Mouse (Mus musculus) kidney, adult 2 months (tissue): ENCODE measurements around the gene Senp6. TPM values are rescaled to one million over a fixed set of nuclear protein-coding genes. Genes with fewer than 3 reads are reported as not detected.

Experiments
- DNase-seq: peaks from one replicate; pipeline ENCODE4 v3.0.0; 2021
- H3K27ac ChIP-seq: fragments of 200-500 bp; 2 replicates; pipeline ENCODE4 v1.5.1; 2012; ENCODE audit warnings: low read depth, low read length, control low read depth, inconsistent platforms; ENCODE audit not compliant: insufficient read depth
- H3K27me3 ChIP-seq: fragments of 200-500 bp; replicated peaks from 2 replicates; pipeline ENCODE4 v1.6.1; 2012; ENCODE audit warnings: mild to moderate bottlenecking, moderate library complexity, low read length, inconsistent platforms; ENCODE audit not compliant: control insufficient read depth, insufficient read depth
- H3K36me3 ChIP-seq: fragments of 200-500 bp; 2 replicates; pipeline ENCODE4 v1.6.1; 2012; ENCODE audit warnings: mild to moderate bottlenecking, moderate library complexity, low read length, inconsistent platforms; ENCODE audit not compliant: control insufficient read depth, insufficient read depth
- H3K4me1 ChIP-seq: fragments of 200-500 bp; 2 replicates; pipeline ENCODE4 v1.6.1; 2011; ENCODE audit warnings: low read length; ENCODE audit not compliant: control insufficient read depth, insufficient read depth
- H3K4me3 ChIP-seq: fragments of 200-500 bp; 2 replicates; pipeline ENCODE4 v1.5.1; 2011; ENCODE audit warnings: mild to moderate bottlenecking, low read depth, low read length, control low read depth; ENCODE audit not compliant: insufficient read depth
- CTCF ChIP-seq: fragments of 200-500 bp; conservative IDR thresholded peaks from 2 replicates; pipeline ENCODE4 v1.5.1; 2011; ENCODE audit warnings: low read depth, mild to moderate bottlenecking, control low read depth, low read length, moderate library complexity, mixed read lengths; ENCODE audit not compliant: insufficient read depth, insufficient read length
- POLR2A ChIP-seq: fragments of 200-500 bp; IDR thresholded peaks from one replicate; pipeline ENCODE4 v1.6.1; 2011; ENCODE audit warnings: low read depth, low read length, control low read depth
- WGBS: fragments of 180-500 bp; shearing (Covaris S2); methylation state at CpG from one replicate; pipeline ENCODE4 v1.1.7; 2018; 5-methylcytosine and 5-hydroxymethylcytosine counted together
- polyA plus RNA-seq: library from polyadenylated mRNA; depleted of rRNA; stranded (reverse); fragments of >200 nt; gene quantifications from 2 replicates; pipeline ENCODE4 v1.2.3, GENCODE M21; 2012

Senp6 gene
- polyA plus RNA-seq, 1 experiment = 23.9 TPM

GRCm38 (mm10) chr9:80149594-80149993 is 82.9 kb downstream of the Senp6 start:
- 91% methylated on average over 5 of the region's 5 CpGs for WGBS
- H3K27me3 ChIP-seq = no peaks in the 10 kb centered on the region
- DNase-seq = no peak
- H3K27ac ChIP-seq = no peak overlapping the region
- H3K36me3 ChIP-seq = no peaks in the 10 kb centered on the region; the same call in 1 of the 2 replicates
- TF ChIP-seq CTCF (no peak), POLR2A (no peak)
- H3K4me1 ChIP-seq = no peaks in the 10 kb centered on the region; the same call in 1 of the 2 replicates
- H3K4me3 ChIP-seq = no peak overlapping the region

- peaks cover 22% of the 10 kb centered on the region for H3K4me1 ChIP-seq
- H3K36me3 ChIP-seq = no peaks in the 10 kb centered on the region
- no peak for TF ChIP-seq POLR2A
- TF ChIP-seq CTCF = no peak
- no peaks in the 10 kb centered on the region for H3K27me3 ChIP-seq
- DNase-seq = peak; percentile 85
- H3K27ac ChIP-seq = no peak overlapping the region
- H3K4me3 ChIP-seq = no peak overlapping the region
- whole genome bisulfite sequencing = 58% methylated on average over 5 of the region's 5 CpGs
Observed at GRCm38 (mm10) chr9:80155277-80155676, 88.6 kb downstream of the Senp6 start.

DNA sequence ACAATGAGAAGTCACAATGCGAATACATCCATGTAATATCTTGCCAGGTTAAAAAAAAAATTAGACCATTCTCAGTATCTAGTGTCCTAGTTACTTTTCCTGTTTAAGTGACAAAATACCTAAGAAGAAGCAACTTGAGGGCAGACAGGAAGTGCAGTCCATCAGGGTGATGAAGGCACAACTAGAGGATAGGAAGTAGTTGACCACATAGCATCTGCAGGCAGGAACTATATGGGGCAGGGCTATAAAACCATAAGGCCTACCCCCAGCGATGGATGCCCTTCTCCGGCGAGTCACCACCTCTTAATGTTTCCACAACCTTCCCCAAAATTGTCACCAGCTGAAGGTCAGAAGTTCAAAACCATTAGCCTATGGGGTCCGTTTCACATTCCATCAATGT is 90.1 kb downstream of the Senp6 start:
- Histone ChIP-seq H3K36me3 (no peaks in the 10 kb centered on the region), H3K4me3 (no peak overlapping the region), H3K4me1 (peaks cover 22% of the 10 kb centered on the region), H3K27me3 (no peaks in the 10 kb centered on the region), H3K27ac (no peak overlapping the region)
- DNase-seq = no peak
- TF ChIP-seq CTCF (no peak), POLR2A (no peak)
- 74% methylated on average over 5 of the region's 5 CpGs for WGBS

DNA sequence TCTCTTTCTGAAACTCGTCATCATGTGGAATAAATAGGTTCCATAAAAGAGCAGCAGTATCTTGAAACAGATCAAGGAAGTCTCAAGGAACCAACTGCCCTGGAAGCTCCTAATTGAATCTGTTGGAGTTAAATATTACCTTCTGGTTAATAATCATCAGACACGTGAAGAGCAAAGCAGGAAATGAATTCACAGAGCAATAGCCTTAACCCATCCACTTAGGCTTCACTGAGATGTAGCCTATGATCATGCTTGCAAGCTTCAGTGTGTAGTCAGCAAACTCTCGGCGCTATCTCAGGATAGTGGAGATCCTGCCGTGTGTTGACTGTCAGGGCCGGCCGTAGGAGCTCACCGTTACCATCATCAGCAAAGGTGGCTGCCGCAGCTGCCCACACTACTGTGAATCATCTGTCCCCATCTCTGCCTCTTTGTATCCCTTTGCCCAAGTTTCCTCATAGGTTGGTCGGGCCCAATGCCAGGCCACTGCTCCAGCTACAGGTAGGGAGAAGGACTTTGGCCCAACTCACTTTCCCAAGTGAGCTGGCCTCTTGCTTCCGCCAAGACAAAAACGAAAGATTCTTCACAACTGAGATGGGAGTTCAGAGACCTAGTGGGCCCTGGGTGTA is 91.2 kb downstream of the Senp6 start:
- 43% methylated on average over 12 of the region's 12 CpGs for WGBS
- peak; percentile 87 for DNase-seq
- no peaks in the 10 kb centered on the region for H3K27me3 ChIP-seq
- peak overlapping the region; percentile 65 for H3K27ac ChIP-seq
- H3K36me3 ChIP-seq = no peaks in the 10 kb centered on the region
- H3K4me3 ChIP-seq = no peak overlapping the region
- TF ChIP-seq POLR2A = peak; percentile 17
- TF ChIP-seq CTCF = no peak
- H3K4me1 ChIP-seq = peaks cover 22% of the 10 kb centered on the region

GRCm38 (mm10) chr9:80158937-80159336 is 92.2 kb downstream of the Senp6 start:
- Histone ChIP-seq H3K4me1 (peaks cover 22% of the 10 kb centered on the region), H3K27me3 (no peaks in the 10 kb centered on the region), H3K27ac (peak overlapping the region; percentile 95), H3K4me3 (no peak overlapping the region), H3K36me3 (no peaks in the 10 kb centered on the region)
- TF ChIP-seq CTCF = no peak
- no peak for TF ChIP-seq POLR2A
- DNase-seq = peak; percentile 88
- 39% methylated on average over 5 of the region's 5 CpGs for WGBS

- no peak overlapping the region for H3K4me3 ChIP-seq
- H3K4me1 ChIP-seq = peaks cover 20% of the 10 kb centered on the region
- TF ChIP-seq CTCF (no peak), POLR2A (no peak)
- H3K36me3 ChIP-seq = no peaks in the 10 kb centered on the region
- no peaks in the 10 kb centered on the region for H3K27me3 ChIP-seq
- 85% methylated on average over 4 of the region's 4 CpGs for WGBS
- no peak for DNase-seq
- no peak overlapping the region for H3K27ac ChIP-seq
Observed at GRCm38 (mm10) chr9:80161451-80161850, 94.7 kb downstream of the Senp6 start.

GRCm38 (mm10) chr9:80163126-80163723 is 96.5 kb downstream of the Senp6 start:
- Histone ChIP-seq H3K27ac (no peak overlapping the region), H3K4me3 (no peak overlapping the region), H3K36me3 (no peaks in the 10 kb centered on the region), H3K4me1 (peaks cover 18% of the 10 kb centered on the region), H3K27me3 (no peaks in the 10 kb centered on the region)
- WGBS = 78% methylated on average over 4 of the region's 4 CpGs
- DNase-seq = no peak
- TF ChIP-seq CTCF = no peak
- no peak for TF ChIP-seq POLR2A
